Mouse (Mus musculus) liver, postnatal 0 days (tissue): ENCODE measurements around the gene Tmem254b.
"Not testable (repeated sequence)": the region's sequence is repeated elsewhere in the genome, so short reads cannot be mapped to it uniquely, and the experiment has no call there.

Experiments
- CTCF ChIP-seq: sonication (generic); IDR thresholded peaks from 2 replicates; pipeline ENCODE4 v1.5.1; 2016; ENCODE audit warnings: antibody characterized with exemption, low read depth
- EP300 ChIP-seq: IDR thresholded peaks from 2 replicates; pipeline ENCODE4 v1.6.1; 2016; ENCODE audit warnings: antibody characterized with exemption, low read depth, mild to moderate bottlenecking

DNA sequence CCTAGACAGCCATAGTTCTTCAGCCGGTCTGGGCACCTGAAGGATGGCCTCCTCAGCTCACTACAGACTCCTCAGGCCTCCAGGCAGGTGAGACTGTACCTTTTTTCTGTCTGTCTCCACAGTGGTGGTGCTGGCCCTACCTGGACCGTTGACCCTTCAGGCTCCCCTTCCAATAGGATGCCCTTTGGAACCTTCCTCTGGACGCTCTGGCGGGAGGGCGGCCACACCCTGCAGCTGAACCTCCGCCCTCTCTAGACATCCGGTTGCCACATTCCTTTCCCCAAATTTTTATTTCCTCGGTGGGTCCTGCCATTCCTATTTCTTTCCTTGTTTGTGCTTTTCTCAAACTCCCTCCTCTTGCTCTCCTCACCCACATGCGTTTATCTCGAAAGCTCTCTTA lies 25.2 kb downstream of the Tmem254b start:
- TF ChIP-seq CTCF, EP300: not testable (repeated sequence)
